Mouse (Mus musculus) liver, embryonic 16.5 days (tissue): ENCODE data around the gene Spz1. TPM values are rescaled to one million over a fixed set of nuclear protein-coding genes. Genes with fewer than 3 reads are reported as not detected.
"Not testable (repeated sequence)": the region's sequence is repeated elsewhere in the genome, so short reads cannot be mapped to it uniquely, and the experiment has no call there.

Source experiments
- ATAC-seq: fragments of 200-750 bp; cut with Nextera tagmentation; 2 replicates; pipeline ENCODE4 v1.8.0; 2017; ENCODE audit warnings: low read depth, mild to moderate bottlenecking, moderate number of reproducible peaks, moderate library complexity
- H3K27ac ChIP-seq: fragments of 300-500 bp; sonication (generic); 2 replicates; pipeline ENCODE4 v1.5.1; 2014; ENCODE audit warnings: mild to moderate bottlenecking, low read length
- H3K27me3 ChIP-seq: fragments of 300-500 bp; sonication (generic); 2 replicates; pipeline ENCODE4 v1.6.1; 2014; ENCODE audit warnings: low read depth, low read length, mixed read lengths; ENCODE audit not compliant: control insufficient read depth, insufficient read depth
- H3K36me3 ChIP-seq: fragments of 300-500 bp; sonication (generic); 2 replicates; pipeline ENCODE4 v1.6.1; 2014; ENCODE audit warnings: mild to moderate bottlenecking; ENCODE audit not compliant: control insufficient read depth, insufficient read depth
- H3K4me1 ChIP-seq: fragments of 300-500 bp; sonication (generic); 2 replicates; pipeline ENCODE4 v1.6.1; 2014; ENCODE audit warnings: low read depth, low read length, mixed read lengths; ENCODE audit not compliant: control insufficient read depth
- H3K4me2 ChIP-seq: fragments of 300-500 bp; sonication (generic); 2 replicates; pipeline ENCODE4 v1.6.1; 2014; ENCODE audit warnings: low read depth, low read length, mixed read lengths
- H3K4me3 ChIP-seq: fragments of 300-500 bp; sonication (generic); 2 replicates; pipeline ENCODE4 v1.5.1; 2014; ENCODE audit warnings: low read depth, mild to moderate bottlenecking, low read length
- H3K9ac ChIP-seq: fragments of 300-500 bp; sonication (generic); 2 replicates; pipeline ENCODE4 v1.6.1; 2014; ENCODE audit warnings: low read depth, low read length
- H3K9me3 ChIP-seq: fragments of 300-500 bp; sonication (generic); replicated peaks from 2 replicates; pipeline ENCODE4 v1.6.1; 2016; ENCODE audit warnings: low read length; ENCODE audit not compliant: control insufficient read depth
- WGBS: fragments of 180-500 bp; shearing (Covaris S2); extraction: QIAGEN DNeasy Blood & Tissue Kit; methylation state at CpG from one replicate; pipeline ENCODE4 v1.1.7; 2014; ENCODE audit not compliant: insufficient replicate concordance; 5-methylcytosine and 5-hydroxymethylcytosine counted together
- polyA plus RNA-seq: library from polyadenylated mRNA; unstranded; fragments of >200 nt; fragmentation: Nextera tagmentation; extraction: Ambion mirVana; gene quantifications from 2 replicates; pipeline ENCODE4 v1.2.1, GENCODE M21; 2015

The Spz1 gene
- polyA plus RNA-seq, 1 experiment from 2014 or later = not detected

- H3K4me3 ChIP-seq, H3K9me3 ChIP-seq, H3K9ac ChIP-seq, H3K36me3 ChIP-seq, H3K4me2 ChIP-seq, ATAC-seq, H3K27ac ChIP-seq, H3K27me3 ChIP-seq: not testable (repeated sequence)
- WGBS = 73% methylated on average over 4 of the region's 4 CpGs
- H3K4me1 ChIP-seq = peaks cover 10% of the 10 kb centered on the region
Observed at GRCm38 (mm10) chr13:92605306-92605705, 29.3 kb upstream of the Spz1 start.

- 36% methylated on average over 3 of the region's 3 CpGs for WGBS
- H3K36me3 ChIP-seq = no peaks in the 10 kb centered on the region
- peak overlapping the region; percentile 9; the same call in 1 of the 2 replicates for H3K9ac ChIP-seq
- peak; percentile 52 for ATAC-seq
- H3K4me2 ChIP-seq = peak overlapping the region; percentile 10
- H3K27ac ChIP-seq = peak overlapping the region; percentile 8
- no peaks in the 10 kb centered on the region for H3K27me3 ChIP-seq
- no peak overlapping the region for H3K4me3 ChIP-seq
- peaks cover 53% of the 10 kb centered on the region for H3K4me1 ChIP-seq
- no peaks in the 10 kb centered on the region for H3K9me3 ChIP-seq
Observed at GRCm38 (mm10) chr13:92595424-92595823, 19.5 kb upstream of the Spz1 start.

- Histone ChIP-seq H3K27ac (no peak overlapping the region), H3K9me3 (no peaks in the 10 kb centered on the region), H3K4me2 (peak overlapping the region; percentile 10; the same call in 1 of the 2 replicates), H3K36me3 (no peaks in the 10 kb centered on the region), H3K4me3 (no peak overlapping the region), H3K27me3 (no peaks in the 10 kb centered on the region), H3K4me1 (peaks cover 54% of the 10 kb centered on the region), H3K9ac (no peak overlapping the region)
- 66% methylated on average over 3 of the region's 3 CpGs for WGBS
- ATAC-seq = no peak
Observed at GRCm38 (mm10) chr13:92594907-92595306, 18.9 kb upstream of the Spz1 start.

GRCm38 (mm10) chr13:92594481-92594880 lies 18.5 kb upstream of the Spz1 start:
- H3K36me3 ChIP-seq = no peaks in the 10 kb centered on the region
- no peak for ATAC-seq
- no peaks in the 10 kb centered on the region for H3K9me3 ChIP-seq
- 83% methylated on average over 6 of the region's 6 CpGs for WGBS
- H3K27me3 ChIP-seq = no peaks in the 10 kb centered on the region
- H3K4me1 ChIP-seq = peaks cover 55% of the 10 kb centered on the region
- H3K4me3 ChIP-seq = no peak overlapping the region
- H3K27ac ChIP-seq = peak overlapping the region; percentile 97
- H3K9ac ChIP-seq = no peak overlapping the region
- H3K4me2 ChIP-seq = no peak overlapping the region

GRCm38 (mm10) chr13:92593731-92594396 lies 17.9 kb upstream of the Spz1 start:
- Histone ChIP-seq H3K4me2 (peak overlapping the region; percentile 62; the same call in 1 of the 2 replicates), H3K36me3 (no peaks in the 10 kb centered on the region), H3K27me3 (no peaks in the 10 kb centered on the region), H3K4me3 (no peak overlapping the region), H3K9me3 (no peaks in the 10 kb centered on the region), H3K9ac (no peak overlapping the region), H3K27ac (peak overlapping the region; percentile 97), H3K4me1 (peaks cover 59% of the 10 kb centered on the region)
- no peak for ATAC-seq
- 20% methylated on average over 3 of the region's 3 CpGs for WGBS

- peak overlapping the region; percentile 51 for H3K9ac ChIP-seq
- no peaks in the 10 kb centered on the region for H3K36me3 ChIP-seq
Observed at GRCm38 (mm10) chr13:92592786-92593635, 17.0 kb upstream of the Spz1 start.

GRCm38 (mm10) chr13:92592268-92592785 lies 16.4 kb upstream of the Spz1 start:
- no peak for ATAC-seq
- whole genome bisulfite sequencing = 23% methylated on average over 5 of the region's 5 CpGs
- peak overlapping the region; percentile 62 for H3K4me2 ChIP-seq
- H3K27me3 ChIP-seq = no peaks in the 10 kb centered on the region
- peaks cover 62% of the 10 kb centered on the region for H3K4me1 ChIP-seq
- H3K4me3 ChIP-seq = peak overlapping the region; percentile 29; the same call in 1 of the 2 replicates
- no peaks in the 10 kb centered on the region for H3K36me3 ChIP-seq
- H3K27ac ChIP-seq = peak overlapping the region; percentile 97
- no peak overlapping the region for H3K9ac ChIP-seq
- H3K9me3 ChIP-seq = no peaks in the 10 kb centered on the region

More at GRCm38 (mm10) chr13:92592786-92593635, 17.0 kb upstream of the Spz1 start:
- Histone ChIP-seq H3K27ac (peak overlapping the region; percentile 97), H3K4me3 (peak overlapping the region; percentile 29), H3K4me1 (peaks cover 62% of the 10 kb centered on the region), H3K4me2 (peak overlapping the region; percentile 62), H3K27me3 (no peaks in the 10 kb centered on the region), H3K9me3 (no peaks in the 10 kb centered on the region)
- 16% methylated on average over 12 of the region's 12 CpGs for WGBS
- ATAC-seq = peak; percentile 95

- H3K4me1 ChIP-seq = peaks cover 65% of the 10 kb centered on the region
- WGBS = 45% methylated on average over 3 of the region's 3 CpGs
- no peaks in the 10 kb centered on the region for H3K27me3 ChIP-seq
- no peak overlapping the region for H3K9ac ChIP-seq
- H3K4me2 ChIP-seq = no peak overlapping the region
- no peak for ATAC-seq
- H3K9me3 ChIP-seq = no peaks in the 10 kb centered on the region
- peak overlapping the region; percentile 65 for H3K27ac ChIP-seq
- H3K36me3 ChIP-seq = no peaks in the 10 kb centered on the region
- no peak overlapping the region for H3K4me3 ChIP-seq
Observed at GRCm38 (mm10) chr13:92591225-92591624, 15.3 kb upstream of the Spz1 start.

- H3K4me3 ChIP-seq = no peak overlapping the region
- H3K4me2 ChIP-seq = no peak overlapping the region
- H3K36me3 ChIP-seq = no peaks in the 10 kb centered on the region
- peak overlapping the region; percentile 21; the same call in 1 of the 2 replicates for H3K27ac ChIP-seq
- no peak for ATAC-seq
- no peaks in the 10 kb centered on the region for H3K9me3 ChIP-seq
- H3K27me3 ChIP-seq = no peaks in the 10 kb centered on the region
- no peak overlapping the region for H3K9ac ChIP-seq
- H3K4me1 ChIP-seq = peaks cover 46% of the 10 kb centered on the region
Observed at GRCm38 (mm10) chr13:92589255-92589654, 13.3 kb upstream of the Spz1 start.
